Mouse (Mus musculus): ENCODE data around the gene Hdac9.

- TF ChIP-seq CTCF (IDR thresholded peaks at IDR 0.05; ENCODE audit: control insufficient read depth, insufficient read depth, low read length) (no peak), POLR2A (IDR thresholded peaks at IDR 0.05; ENCODE audit: borderline replicate concordance, control insufficient read depth, low read depth, low read length) (no peak)
These were observed 518.3 kb downstream of the Hdac9 start for GRCm38 (mm10) chr12:34398611-34399010.
